Mouse (Mus musculus) c-Kit-positive CD71-positive TER-119-positive erythroid progenitor cells, embryonic 14.5 days (primary cell): Measurements from ENCODE around the gene Syce1l.
A peak's percentile ranks its signal among the peaks of the same experiment; 100 is the strongest.

ENCODE experiments used
- DNase-seq: peaks from one replicate; pipeline ENCODE4 v3.0.0-alpha.2; 2013; ENCODE audit warnings: low spot score

Syce1l gene

DNA sequence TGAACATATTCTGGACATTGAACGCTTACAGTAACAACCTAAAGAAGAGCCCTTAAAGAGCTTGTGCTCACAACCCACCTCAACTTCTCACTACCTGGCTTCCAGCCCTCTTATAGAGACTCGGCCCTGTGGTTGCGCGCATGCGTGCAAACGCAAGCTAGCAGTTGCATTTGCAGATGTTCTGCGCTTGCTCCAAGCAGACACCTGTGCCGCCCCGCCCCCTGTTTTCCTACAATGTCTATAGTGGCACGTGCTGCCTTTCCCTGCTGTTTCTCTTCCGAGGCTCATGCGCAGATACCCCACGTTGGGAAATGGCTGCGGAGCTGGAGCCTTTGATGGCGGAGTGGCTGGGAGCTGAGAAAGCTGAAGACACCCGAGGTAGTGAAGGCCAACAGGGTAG lies at the start of gene Syce1l:
Gene Syce1l (plus strand): TSS at position 288 of the 400 bp plus-strand sequence.
- DNase-seq, result no peak

DNA sequence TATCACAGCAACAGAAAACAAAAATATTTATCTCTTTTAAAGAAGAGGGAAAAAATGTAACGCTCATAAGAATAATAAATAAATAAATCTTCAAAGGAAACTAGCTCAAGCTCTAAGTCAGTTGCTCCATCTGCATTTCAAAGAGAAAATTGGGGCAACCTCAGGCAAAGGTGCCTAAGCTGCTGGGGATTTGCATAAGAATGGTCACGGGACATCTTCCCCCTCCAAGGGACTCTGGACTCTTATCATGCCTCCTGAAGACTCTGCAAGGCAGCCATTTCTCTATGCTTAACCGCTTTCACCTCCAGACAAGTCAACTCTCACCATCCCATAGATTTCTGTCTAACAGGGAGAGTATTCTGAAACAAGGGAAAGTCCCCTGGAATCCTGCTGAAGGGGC lies 44.6 kb upstream of the Syce1l start:
- DNase-seq, result no peak

DNA sequence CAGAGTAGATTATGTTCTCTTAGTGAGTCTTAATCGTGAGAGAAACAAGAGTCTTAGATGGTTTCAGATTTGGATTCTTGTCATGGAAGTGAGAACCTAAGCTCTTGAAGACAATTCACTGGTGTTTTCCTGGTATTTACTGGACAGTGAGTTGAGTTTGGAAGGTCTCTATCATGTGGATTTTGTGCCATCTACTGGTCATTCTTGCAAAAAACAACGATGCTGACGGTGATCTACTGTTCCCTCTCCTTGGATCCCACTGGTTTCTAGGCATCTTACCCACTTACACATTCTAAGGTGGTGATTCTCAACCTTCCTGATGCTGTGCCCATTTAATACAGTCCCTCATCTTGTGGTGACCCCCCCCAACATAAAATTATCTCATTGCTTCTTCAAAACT lies 10.4 kb upstream of the Syce1l start:
- DNase-seq, result peak; percentile 26

DNA sequence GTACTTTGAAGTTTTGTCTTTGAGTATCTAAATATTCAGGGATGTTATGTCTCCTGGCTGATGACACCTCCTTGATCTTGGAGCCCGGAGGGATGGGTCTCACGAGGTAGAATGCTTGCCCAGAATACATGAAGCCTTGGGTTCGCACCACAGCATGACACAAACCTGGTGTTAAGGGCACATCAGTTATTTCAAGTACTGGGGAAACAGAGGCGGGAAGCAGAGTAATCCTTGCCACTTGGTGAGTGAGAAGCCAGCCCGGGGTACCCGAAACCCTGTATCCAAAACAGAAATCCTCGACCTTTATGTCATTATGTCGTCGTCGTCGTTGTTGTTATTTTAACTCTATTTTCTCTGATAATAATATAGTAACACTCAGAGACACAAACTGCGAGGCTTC lies 8.9 kb upstream of the Syce1l start:
- no peak for DNase-seq

DNA sequence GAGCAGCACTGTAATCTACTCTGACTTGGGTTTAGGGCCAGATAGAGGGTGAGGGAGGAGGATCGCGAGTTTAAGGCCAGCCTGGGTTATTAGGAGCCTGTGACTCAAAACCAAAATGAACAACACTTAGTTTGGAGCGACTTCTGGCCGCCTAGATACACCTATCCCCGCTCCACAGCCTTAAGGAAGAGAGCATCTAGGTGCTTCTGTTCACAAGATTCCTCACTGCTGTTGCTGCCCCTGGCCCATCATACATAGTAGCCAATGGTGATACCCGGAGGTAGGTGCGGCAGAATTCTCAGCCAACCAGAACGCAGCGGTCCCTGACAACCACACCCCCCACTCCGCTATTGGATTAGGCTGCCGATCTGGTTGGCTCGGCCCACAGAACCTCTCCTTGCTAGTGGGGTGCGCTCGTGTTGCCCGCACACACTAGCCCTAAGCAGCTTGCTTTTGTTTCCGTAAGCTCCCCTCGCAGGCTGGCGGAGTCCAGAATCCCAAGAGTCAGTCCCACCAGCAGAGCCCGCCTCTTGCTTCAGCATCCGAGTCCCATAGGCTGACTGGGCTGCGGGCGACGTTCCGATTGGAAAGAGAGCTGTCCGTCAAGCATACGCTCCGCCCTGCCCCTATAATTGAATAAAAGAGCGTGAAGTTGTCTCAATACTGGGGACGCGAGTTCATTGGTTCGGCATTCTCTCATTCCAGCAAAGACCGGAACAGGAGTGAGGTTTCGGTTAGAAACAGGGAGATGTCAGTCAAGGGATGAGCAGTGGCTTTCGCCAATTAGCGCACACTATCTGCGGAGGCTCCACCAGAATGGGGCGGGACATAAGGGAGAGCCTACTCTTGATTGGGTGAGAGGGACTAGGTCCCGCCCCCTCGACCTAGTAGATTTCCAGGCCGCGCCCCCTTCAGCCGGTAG lies 8.1 kb upstream of the Syce1l start, which contains the start of gene Mon1b:
Gene Mon1b (plus strand): TSS at position 918 of the 922 bp plus-strand sequence.
- DNase-seq, result peak; percentile 98

DNA sequence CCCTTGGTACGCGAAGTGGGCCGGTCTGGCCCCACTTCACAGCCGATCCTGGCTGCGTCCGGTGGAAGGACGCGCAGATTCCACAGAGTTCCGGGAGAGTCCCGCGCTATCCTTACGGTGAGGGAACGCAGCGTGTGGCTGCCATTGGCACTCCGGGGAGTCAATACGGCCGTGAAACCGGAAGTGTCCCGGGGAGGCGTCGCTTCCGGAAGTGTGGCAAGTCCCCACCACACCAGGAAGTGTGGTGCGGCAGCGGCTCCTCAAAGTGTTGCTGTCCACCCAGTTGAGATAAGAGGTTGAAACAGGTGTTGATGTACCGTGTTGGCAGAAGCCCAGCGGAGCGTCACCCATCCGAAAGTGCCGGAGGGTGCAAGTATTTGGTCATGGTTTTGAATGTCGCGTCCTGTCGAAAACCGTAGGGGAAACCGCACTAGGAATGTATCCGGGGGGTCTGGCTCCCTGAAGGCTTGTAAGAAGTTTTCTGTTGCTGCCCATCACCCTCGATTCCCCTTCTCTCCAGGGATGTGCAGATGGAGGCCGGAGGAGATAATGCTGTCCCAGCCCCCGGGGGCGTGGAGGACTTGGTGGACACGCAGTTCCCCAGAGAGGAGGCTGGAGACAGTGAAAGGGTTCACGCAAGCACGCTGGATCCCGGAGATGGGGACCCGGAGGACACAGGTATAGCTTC lies 7.3 kb upstream of the Syce1l start:
- DNase-seq, result no peak

DNA sequence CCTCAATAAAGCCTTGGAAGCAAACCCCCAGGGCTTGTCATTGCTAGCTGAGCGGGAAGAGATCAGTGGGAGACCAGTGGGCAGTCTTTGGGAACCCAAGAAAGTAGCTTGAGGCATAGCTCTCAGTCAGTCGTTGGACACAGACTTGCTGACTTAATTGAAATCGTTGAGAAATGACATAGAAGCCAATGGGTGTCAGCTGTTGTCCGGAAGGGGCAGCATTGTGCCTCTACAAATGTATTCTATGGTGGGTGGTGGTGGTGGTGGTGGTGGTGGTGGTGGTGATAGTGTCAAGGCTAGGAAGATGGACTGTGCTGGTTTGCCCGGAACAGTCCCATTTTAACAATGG lies 6.8 kb upstream of the Syce1l start:
- DNase-seq, result peak; percentile 30

DNA sequence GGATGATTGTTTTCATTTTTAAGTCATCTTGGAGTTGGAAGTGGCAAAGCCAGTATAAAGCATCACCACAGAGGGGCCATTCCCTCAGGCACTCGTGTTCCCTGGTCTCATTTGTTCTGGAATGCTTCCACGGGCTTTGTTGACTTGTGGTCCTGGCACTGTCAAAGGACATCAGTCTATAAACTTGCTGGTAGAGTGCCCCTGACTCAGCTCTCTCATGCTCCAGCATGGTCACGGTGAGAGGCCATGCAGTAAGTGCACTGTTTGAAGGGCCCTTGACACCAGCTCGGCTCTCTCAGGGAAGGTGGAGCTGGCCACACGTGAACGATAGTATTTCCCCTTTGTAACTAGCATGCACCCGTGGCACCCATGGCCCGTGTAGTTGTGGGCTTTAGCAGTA lies 2.7 kb upstream of the Syce1l start:
- DNase-seq, result no peak

DNA sequence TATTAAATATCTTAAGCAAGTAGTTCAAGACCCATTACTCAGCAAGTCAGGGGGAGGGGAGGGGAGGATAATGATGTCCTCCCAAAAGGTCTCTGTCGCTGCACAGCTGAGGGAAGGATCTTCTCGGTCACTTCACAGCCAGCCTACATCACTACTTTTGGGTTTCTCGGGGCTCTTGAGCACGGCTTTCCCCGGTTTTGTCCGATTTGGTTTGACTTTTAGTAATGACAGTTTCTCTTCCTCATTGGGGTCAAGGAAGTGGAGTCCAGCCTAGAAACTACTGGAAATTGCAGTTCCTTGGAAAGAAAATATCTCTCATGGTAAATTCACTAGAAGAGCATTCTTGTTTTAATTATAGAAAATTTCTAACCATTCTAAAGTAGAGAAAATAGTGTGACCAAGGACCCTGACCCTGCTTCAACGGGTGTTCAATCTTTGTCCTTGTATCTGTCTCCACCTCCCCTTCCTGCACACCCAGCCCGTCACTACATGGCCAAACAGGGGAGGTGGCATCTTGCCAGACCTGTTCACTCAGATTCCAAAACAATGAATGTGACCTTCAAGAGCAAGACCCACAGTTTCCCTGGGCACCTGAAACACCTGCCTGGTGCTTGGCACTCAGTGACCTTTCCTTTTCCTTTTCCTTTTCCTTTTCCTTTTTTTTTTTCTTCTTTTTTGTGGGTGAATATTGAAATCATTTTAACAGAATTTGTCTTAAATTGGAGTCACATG lies 632 bp downstream of the Syce1l start:
- no peak for DNase-seq

DNA sequence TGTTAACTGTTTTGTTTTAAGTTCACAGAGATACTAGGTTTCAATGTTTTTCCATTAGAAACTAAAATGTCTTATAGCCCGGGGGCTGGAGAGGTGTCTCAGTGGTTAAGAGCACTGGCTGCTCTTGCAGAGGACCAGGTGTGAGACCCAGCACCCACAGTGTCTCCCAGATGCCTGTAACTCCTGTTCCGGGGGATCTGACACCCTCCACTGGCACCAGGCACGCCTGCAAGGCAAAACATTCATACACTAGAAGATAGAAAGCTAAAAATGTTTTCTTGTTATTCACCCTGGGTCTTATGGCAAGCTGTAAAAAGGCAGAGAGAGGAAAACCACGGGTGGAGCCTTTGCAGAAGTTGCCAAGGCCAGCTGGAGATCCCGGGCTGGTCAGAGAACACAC lies 2.2 kb downstream of the Syce1l start:
- DNase-seq, result no peak

DNA sequence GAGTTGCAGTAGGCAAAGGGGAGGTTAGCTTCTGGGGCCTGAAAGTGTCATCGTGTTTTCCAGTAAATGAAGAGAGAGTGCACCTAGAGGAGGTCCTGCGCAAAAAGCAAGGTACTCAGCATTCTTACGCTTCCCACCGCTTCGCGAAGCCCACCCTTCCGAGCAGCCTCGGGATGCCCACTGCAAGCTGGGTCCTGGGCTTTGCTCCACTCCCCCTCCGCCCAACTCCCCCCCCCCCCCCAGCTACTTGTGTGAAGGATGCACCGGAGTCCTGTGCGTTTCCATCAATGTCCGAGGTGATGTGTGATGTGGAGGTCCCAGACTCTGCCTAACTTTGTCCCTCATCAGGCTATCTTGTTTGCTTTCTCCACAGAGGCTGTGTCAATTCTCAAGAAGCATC lies 9.4 kb downstream of the Syce1l start:
- no peak for DNase-seq

DNA sequence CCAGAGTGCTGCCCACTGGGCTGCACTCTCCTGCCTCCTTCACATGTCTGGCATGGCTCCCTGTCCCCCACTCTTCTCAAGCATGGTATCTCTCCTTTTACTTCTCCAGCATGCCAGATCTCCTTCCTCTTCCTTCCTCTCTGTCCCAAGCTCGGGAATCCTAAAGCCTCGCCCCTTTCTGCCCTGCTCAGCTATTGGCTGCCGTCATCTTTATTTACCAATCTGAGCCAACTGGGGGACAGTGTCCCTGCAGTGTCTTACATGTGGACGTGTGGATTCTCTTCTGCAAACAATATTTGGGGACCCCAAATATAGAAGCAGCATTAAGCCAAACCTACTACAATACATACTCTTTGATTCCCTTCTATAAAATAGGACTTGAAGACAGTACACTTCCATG lies 10.1 kb downstream of the Syce1l start:
- DNase-seq, result no peak

DNA sequence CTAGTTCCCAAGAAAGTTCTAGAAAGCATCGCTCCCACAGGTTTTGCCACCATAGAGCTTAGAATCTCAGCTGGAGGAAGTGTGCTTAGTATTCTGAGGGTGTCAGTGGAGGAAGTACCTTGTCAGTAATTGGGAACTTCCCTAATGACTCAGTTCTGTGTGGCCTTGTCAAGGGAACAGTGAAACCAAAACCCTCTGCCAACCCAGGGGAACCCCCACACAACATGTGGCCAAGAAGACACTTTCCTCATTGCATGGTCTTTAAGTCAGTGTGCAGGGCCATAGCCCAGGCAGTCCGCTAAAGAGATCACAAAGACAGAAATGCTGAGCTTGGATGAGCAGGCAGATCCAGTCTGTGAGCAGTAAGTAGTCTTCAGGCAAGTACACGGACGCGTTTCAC lies 13.1 kb downstream of the Syce1l start:
- DNase-seq, result no peak

DNA sequence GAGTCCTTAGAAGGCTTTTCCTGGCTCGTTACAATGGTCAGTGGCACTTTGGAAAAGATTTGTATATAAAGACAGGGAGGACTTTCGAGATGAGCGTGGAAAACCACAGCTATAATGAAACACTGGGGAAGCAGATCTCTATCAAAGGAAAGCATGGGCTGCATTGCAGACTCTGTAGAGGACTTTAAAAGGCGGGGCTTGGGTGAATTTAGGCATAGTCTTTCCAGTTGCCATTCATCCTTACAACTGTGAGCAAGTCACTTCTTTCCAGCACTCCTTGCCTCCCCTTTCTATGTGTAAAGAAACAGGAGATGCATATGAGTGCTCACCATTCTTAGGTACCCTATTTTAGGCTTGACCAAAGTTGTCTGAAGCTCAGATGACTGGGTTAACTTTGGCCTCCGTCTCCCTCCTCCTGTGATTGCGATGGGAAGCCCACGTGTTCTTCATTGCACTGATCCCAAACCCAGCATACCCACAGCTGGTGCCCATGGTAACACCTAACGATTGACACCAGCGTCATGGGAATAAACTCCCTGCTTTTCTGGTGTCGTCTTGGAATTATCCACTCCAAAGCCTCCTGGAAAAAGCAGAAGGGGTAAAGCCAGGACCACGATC lies 13.8 kb downstream of the Syce1l start:
- DNase-seq, result no peak

DNA sequence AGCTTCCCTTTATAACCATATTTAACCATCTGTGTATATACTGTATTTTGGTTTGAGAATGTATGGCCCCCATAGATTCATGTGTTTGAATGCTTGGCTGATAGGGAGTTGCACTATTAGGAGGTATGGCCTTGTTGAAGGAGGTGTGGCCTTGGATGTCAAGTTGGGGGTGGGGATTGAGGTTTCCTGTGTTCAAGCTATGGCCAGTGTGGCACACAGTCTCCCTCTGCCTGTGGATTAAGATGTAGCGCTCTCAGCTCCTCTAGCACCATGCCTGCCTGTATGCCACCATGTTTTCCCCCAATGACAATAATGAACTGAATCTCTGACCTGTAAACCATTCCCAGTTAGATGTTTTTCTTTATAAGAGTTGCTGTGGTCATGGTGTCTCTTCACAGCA lies 17.1 kb downstream of the Syce1l start:
- no peak for DNase-seq

DNA sequence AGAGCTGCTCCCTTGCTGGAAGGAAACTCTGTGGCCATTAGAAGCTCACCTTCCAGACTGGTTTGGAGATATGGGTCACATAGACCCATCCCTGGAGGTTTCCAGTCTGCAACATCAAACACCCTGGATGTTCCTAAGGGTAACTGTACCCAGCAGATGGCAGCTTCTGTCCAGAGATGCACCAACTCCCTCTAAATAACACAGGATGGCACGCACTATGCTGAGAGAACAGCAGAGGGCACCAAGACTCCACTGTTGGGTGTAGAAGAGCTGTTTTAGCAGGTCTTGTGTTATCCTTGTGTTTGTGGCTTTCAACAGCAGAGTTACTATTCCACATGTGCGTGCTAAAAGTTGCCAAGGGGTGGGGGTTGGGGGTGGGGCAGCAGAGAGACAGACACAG lies 21.5 kb downstream of the Syce1l start:
- DNase-seq, result no peak

DNA sequence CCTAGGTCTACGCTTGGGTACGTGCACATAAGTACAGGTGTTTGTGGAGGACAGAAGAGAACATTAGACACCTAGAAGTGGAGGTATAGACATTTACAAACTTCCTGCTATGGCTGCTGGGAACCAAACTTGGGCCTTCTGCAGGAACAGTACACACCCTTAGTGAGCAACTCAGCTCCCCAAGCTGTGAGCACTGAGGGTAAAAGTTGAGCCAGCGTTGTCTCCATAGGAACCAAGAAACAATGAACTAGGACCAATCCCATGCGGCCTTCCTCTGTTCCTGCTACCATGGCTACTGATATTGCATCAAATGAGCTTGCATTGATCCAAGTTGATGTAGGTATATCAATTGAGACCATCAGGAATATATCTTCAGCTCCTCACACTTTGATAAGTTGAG lies 22.0 kb downstream of the Syce1l start:
- no peak for DNase-seq

DNA sequence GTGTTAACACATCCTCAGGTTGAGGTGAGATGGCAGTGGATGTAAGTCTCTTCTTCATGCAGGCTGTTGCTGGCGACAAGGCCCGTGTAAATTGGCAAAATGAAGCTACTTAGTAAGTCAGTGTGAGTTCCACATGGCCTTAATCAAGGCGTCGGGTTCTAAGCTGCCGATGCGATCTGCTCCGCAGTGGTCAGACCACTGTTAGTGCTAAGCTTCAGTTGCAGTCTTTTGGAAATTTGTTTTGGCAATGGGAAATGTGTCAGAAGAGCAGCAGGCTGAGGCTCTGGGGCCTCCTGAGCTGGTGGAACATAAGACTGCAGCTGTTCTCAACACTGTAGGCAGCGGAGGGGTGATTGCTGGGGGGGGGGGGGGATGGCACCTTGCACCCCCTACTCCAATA lies 22.9 kb downstream of the Syce1l start:
- DNase-seq, result no peak

DNA sequence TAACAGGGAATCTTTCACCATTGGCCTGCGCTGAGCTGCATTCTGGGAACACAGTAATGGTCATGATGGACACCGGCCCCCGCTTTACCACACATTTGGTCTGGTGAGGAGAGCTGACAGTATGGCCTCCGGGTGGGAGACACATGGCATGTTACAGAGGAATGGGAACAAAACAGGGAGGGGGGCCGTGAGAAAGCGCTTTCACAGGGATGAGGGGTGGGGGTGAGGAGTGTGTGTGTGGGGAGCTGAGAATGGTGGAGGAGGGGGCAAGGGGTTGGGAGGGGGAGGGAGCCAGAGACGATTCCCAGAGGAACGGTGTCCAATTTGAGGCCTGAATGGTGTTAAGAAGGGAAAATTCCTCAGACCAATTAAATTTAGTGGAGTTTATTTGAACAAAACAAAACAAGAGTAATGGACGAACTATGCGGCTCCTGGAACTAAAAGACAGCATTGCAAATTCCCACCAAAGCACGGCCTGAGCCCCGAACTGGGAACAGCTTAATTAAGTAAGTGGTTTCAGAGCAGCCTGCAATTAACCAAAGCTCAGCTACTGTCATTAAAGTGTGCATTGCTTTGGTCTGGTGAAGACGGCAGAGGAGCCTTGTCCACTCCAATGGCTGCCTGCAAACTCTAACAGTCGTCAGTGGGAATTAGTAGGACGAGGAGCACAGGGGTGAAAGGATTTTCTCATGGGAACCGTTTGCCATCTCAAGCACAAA lies 23.9 kb downstream of the Syce1l start:
- DNase-seq, result no peak

DNA sequence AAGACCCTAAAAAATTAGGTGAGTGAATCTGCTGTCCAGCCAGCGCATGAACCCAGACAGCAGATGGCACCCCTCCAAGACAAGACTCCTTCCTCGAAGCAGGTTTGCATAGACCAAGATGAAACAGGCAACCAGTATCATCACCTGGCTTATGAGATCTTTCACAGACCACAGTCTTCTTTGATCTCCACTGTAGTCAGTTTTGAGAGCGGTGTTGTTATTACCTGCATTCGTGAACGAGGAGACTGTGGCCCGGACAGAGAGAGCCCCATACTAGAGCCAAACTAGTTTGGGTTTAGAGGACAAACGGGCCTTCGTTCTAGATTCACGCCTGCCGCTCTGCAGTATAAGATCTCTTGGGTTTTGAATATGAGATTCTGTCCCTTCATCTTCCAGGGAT lies 26.9 kb downstream of the Syce1l start:
- DNase-seq, result no peak

DNA sequence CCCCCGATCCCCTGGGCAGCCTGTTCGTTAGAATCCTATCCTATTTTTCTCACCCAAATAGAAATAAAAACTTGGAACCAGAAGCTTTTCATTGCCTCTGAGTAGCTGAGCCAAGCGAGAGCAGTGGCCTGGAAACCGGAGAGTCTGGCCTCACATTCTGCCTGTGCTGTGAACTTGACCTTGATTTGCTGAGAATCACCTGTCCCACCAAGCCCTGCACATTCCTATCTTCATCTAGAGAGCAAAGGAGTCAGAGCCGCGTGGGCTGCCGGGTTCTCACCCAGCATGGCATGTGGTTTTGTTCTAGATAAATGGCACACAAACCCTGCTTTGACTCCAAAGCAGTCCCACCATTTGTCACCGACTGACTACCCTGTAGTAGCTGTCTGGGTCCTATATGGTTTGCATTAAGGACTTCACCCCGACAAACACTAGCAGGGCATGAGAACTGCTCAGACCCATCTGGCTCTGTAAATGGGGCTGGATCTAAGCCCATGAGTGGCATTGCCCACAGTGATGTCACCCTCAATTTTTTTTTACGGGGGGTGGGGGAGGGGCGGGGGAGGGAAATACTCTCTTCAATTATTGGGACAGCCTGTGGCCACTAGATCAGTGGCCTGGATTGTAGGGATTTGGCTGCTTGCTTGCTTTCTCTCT lies 29.7 kb downstream of the Syce1l start:
- no peak for DNase-seq
